Mouse (Mus musculus) gastrocnemius, postnatal 14 days (tissue): ENCODE results near the gene Zswim7. TPM values are rescaled to one million over a fixed set of nuclear protein-coding genes. Genes with fewer than 3 reads are reported as not detected.

Source experiments
- total RNA-seq, 2 experiments: library from RNA; stranded (reverse); gene quantifications; 2 replicates each; pipeline ENCODE4 v1.2.3; 2021

Zswim7 gene
- total RNA-seq, 2 experiments from 2014 or later, result 21.7 to 24.4 TPM

Other genes starting within 250 kb of the Zswim7 start
- 1 to 10 TPM in 1 of 2 experiments, under 1 TPM in 1; 0.57 to 1.4 TPM for gene Adora2b, start 32.4 kb downstream of the Zswim7 start, total RNA-seq
- 10 to 100 TPM; 25.4 to 26.1 TPM for gene Ttc19, start 98 bp upstream of the Zswim7 start, total RNA-seq
- 1 to 10 TPM; 2.7 to 3.0 TPM for gene Pigl, start 177.1 kb upstream of the Zswim7 start, total RNA-seq
- gene Ncor1, start 177.2 kb upstream of the Zswim7 start, total RNA-seq, result 100 to 1,000 TPM; 109 to 116 TPM